Mouse (Mus musculus): ENCODE results near the gene Fdps. TPM values are rescaled to one million over a fixed set of nuclear protein-coding genes. Genes with fewer than 3 reads are reported as not detected.
"Not testable (repeated sequence)": the region's sequence is repeated elsewhere in the genome, so short reads cannot be mapped to it uniquely, and the experiment has no call there.

The Fdps gene
- total RNA-seq, 2 experiments from 2014 or later, result 23.2 to 27.5 TPM

DNA sequence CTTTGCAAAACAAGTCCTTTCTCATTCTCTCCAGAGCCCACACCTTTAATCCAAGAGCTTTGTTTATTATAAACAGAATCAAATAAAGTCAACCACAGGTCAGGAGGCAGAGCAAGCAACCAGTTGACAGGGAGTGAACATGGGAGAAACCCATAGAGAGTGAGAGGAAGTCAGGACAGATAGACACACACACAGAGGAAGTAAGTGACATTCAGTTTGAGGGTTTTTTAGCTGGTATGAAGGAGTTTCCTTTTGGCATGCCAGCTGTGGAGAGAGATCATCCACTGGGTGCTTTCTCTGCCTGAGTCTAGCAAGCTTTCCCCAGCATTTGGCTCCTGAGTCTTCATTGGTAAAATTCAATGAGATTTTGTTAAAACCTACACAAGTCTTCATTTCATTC, 5.1 kb upstream of the Fdps start:
- no peak for DNase-seq
- intact Hi-C loops (cut with DNase I), result no loop called here

DNA sequence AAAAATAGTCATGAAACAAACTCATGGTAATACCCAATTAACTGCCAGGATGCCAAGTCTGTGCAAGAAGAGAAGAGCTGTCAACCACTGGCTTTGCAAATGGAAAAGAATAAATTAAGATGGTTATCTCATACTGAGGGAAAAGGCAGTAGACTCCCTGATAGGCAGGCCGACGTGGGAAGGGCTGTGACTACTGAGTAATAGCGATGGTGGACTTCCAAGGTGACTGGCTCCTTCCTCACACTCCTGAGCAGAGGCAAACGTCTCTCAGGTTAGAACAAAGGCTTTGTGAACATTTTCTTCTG, 1.5 kb upstream of the Fdps start:
- no peak for DNase-seq
- intact Hi-C loops (cut with DNase I), result no loop called here

DNA sequence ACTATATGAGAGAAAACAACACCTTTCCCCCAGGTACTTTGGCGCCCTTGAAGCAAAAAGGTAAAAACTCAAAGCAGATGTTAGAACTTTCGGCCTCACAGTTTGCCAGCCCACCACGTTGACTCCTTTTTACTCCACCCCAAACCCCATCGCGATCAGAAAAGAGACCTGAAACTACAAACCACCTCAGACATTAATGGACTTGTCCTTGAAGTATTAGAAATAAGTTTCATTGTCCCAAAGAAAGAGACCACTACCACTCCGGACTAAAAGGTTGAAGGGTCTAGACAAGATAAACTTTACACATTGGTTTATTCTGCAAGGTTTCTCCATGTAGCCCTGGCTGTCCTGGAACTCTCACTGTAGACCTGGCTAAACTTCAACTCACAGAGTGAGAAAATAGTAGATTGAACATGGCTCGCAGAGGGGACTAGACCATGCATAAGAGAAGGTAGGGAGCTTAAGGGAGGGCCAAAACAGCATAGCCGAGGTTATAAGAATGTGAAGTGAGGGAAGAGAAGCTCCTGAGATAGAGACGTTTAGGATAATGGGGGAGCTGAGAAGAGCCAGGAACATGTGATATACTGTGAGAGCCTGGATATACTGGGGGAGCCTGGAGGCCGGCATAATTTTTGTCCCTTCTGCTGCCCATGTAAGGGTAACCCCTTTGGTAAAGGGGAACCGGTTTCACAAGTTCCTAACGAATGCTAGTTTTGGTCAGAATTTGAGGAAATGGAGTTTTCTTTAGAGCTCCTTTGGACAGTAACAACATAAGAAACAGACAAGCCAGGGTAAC, 934 bp upstream of the Fdps start:
- DNase-seq, result no peak
- intact Hi-C loops (cut with DNase I), result no loop called here

DNA sequence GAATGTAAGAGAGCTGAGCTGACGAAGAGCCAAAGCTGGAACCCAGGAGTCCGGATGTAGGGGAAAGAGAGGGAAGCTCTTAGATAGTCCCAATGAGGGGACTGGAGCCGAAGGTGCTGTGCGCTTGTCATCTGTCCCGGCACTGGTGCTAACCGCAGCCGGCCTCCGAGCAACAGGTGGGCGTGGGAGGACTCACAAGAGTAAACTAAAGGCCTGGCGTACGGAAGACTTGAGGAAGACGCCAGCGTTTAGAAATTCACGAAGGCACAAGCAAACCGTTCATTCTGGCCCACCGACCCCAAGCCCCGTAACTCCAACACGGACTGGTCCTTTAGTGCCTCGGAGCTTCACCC, 324 bp downstream of the Fdps start:
- DNase-seq, result no peak
- intact Hi-C loops (cut with DNase I), result no loop called here

DNA sequence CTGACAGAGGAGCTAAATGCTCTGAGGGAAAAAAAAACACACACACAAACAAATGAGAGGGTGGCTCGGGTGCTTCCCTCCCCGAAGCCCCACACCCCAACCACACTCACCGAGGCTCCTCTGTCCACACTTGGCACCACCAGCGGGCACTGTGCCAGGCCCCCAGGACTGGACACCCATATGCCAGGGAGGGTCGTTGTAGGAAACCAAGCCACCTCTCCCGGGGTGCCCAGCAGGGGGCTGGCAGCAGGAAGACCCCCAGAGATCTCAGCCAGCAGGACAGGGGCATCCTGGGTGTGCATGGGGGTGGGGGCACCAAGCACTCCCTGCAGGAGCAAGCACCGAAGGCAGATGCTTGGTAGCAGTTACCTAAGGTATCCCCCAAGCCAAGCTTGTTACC, 948 bp downstream of the Fdps start, which contains the start of gene Gm43738:
Gene Gm43738 (minus strand): TSS at position 289 of the 400 bp plus-strand sequence.
- intact Hi-C loops (cut with DNase I), result no loop called here
- no peak for DNase-seq

DNA sequence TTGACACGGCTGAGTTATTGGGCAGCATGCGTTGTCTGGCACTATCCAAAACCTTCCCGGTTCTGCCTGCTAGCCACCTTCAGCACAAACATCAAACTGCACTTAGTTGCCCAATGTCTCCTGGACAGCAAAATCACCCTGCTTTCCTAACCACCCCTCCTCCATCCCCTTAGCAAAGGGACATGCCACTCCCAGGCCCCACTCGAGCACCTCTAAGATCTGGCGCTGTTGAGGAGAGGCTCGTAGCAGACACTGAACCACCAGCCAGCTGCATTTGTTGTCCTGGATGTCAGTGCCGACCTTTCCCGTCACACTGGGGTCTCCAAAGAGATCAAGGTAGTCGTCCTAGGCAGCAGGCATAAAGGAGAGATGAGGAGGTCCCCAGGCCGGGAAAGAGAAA, 7.7 kb downstream of the Fdps start:
- intact Hi-C loops (cut with DNase I), result no loop called here
- DNase-seq, result no peak

- intact Hi-C loops (cut with DNase I), result no loop called here
- peak; percentile 84 to 85 for DNase-seq
Measured at GRCm38 (mm10) chr3:89093175-89093574, 8.6 kb downstream of the Fdps start, which contains the start of gene Rusc1. Gene Rusc1 (minus strand): TSS chr3:89093311.

DNA sequence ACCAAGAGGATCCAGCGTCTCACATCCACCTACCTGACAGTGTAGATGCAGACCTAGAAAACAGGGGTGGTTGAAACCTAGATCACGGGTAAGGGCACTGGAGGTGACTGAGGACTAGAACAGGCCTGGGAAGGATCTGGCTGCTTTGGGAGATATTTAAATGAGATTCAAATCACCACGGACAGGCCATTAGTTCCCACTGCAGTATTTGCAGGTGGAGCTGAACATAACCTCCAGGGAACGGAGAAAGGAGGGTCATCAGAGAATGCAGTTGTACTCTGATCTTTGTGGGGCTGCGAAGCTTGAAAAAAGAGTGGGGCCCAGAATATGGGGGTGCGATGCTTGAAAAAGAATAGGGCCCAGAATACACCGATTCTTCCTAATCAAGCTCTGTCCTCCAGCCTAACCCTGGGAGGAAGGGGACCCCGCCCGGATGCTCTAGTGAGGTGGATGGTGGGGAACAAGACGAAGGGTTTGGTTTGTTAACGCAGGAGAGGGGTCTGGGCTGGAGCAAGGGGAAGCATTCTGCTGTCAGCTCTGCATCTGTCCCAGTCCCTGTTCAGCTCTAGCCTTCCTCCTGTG, 9.2 kb downstream of the Fdps start:
- no peak for DNase-seq
- intact Hi-C loops (cut with DNase I), result no loop called here

GRCm38 (mm10) chr3:89091811-89092508, 9.8 kb downstream of the Fdps start:
- intact Hi-C loops (cut with DNase I), result loop anchor here (2.0 kb wide), 1 partner anchor 125 kb away; no protein-coding TSS in a partner anchor
- DNase-seq, result no peak

GRCm38 (mm10) chr3:89090694-89091655, 10.8 kb downstream of the Fdps start:
- peak; percentile 85 to 86 for DNase-seq
- intact Hi-C loops (cut with DNase I), result loop anchor here (2.0 kb wide), 1 partner anchor 126 kb away; no protein-coding TSS in a partner anchor

DNA sequence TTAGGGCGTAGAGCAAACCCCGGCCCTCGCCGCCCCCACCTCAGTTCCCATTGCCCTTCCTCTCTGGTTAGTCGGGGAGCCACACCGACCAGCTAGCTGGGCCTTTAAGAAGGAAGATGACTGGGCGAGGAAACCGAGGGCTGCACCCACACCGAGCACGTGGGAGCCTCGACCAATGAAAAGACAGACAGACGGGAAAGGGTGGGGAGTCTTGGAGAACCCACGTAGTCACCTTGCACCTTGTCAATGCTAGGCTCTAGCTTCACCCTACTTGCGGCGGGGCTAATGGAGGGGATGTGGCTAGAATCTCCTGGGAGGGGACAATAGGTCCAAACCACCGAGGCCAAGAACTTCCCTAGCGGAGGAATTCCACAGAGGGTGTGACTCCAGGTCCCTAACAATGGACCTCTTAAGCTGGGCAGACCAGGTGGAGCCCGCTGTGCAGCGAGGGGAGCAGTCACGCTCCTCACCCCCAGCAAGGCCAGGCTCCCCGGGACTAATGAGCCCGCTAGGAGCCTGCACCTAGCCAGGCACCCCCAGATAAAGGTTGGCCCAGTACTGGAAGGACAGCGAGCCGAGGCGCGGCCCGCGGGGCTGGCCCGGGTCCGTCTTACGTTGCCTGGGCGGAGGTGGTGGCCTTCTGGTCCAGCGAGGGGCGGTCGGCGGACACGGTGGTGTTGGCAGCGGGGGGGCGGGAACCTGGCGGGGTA, 11.7 kb downstream of the Fdps start:
- DNase-seq, result peak; percentile 77 to 79
- intact Hi-C loops (cut with DNase I), result loop anchor here (2.0 kb wide), 1 partner anchor 127 kb away; no protein-coding TSS in a partner anchor

GRCm38 (mm10) chr3:89088974-89089373, 12.8 kb downstream of the Fdps start:
- intact Hi-C loops (cut with DNase I), result no loop called here
- DNase-seq, result no peak

GRCm38 (mm10) chr3:89087338-89088110, 14.2 kb downstream of the Fdps start:
- intact Hi-C loops (cut with DNase I), result no loop called here
- DNase-seq, result peak; percentile 61 to 65

DNA sequence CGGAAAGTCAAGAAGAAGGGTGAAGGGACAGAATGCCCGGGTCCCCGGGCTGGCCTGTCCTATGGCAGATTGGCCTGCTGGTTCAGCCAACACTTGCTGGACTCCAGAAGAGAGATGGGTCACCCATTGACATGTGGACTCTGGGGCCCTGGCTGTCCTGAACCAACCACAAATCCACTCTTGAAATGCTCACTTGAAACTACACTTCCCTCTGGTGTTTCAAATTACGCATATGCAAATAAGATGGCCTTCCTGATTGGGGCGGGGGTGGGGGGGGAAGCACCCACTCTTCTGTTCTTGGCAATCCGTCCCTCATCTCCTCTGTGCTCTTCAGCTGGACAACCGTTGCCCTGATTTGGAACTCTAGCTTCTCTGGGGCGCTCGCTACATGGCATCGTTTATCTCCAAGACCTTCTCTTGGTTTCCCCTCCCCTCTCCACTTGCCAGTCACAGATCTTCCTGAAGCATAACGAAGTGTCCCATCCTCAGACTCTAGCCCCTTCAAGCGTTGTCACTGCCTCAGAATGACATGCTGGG, 17.0 kb downstream of the Fdps start:
- intact Hi-C loops (cut with DNase I), result no loop called here
- DNase-seq, result no peak

- intact Hi-C loops (cut with DNase I), result no loop called here
- no peak for DNase-seq
Measured at GRCm38 (mm10) chr3:89084133-89084532, 17.6 kb downstream of the Fdps start.

- DNase-seq; intact Hi-C loops (cut with DNase I): not testable (repeated sequence)
Measured at GRCm38 (mm10) chr3:89082287-89082686, 19.5 kb downstream of the Fdps start.

GRCm38 (mm10) chr3:89077383-89077782, 24.4 kb downstream of the Fdps start:
- no peak for DNase-seq

GRCm38 (mm10) chr3:89067265-89067664, 34.5 kb downstream of the Fdps start:
- no peak for DNase-seq
- intact Hi-C loops (cut with DNase I), result loop anchor here (10.0 kb wide), 1 partner anchor 958 kb away; no protein-coding TSS in a partner anchor

More at GRCm38 (mm10) chr3:89077383-89077782, 24.4 kb downstream of the Fdps start:
- intact Hi-C loops (cut with DNase I), result loop anchor here (10.0 kb wide), 1 partner anchor 53 kb away; no protein-coding TSS in a partner anchor

Measured in gastrocnemius, postnatal 36 days (tissue).